In genomic region chr5:134275021-134275420, GRCm38 (mm10) we compare ENCODE assay signal across 13 mouse cellular contexts. TPM values are rescaled to one million over a fixed set of nuclear protein-coding genes. Genes with fewer than 3 reads are reported as not detected.
DNase-seq lines count a peak whose midpoint lies in the region; ATAC-seq and TF ChIP-seq lines count a peak whose summit lies in the region.
"Had no signal": no experiment of that assay in that cellular context is flagged by ENCODE, and none has a peak within 500 bp of the region (broad histone marks: within the 10 kb centered on the region; RNA-seq: fewer than 3 reads in every experiment).

No protein-coding gene starts in this region.

- TF ChIP-seq CTCF in gastrocnemius, adult 2 months (IDR thresholded peaks at IDR 0.05): peak; percentile 2; the same call in 1 of the 2 replicates
- peak; percentile 18; the same call in 1 of the 2 replicates for TF ChIP-seq CTCF in liver, adult 2 months (IDR thresholded peaks at IDR 0.05; ENCODE audit: low read depth, low read length)
- TF ChIP-seq CTCF in midbrain, postnatal 0 days (IDR thresholded peaks at IDR 0.05): no peak

- intact Hi-C loops in gastrocnemius, adult 2 months (cut with DNase I): no loop called here
- intact Hi-C loops in heart, postnatal 36 days (cut with DNase I): loop anchor here (5.0 kb wide), 1 partner anchor 67 kb away; no protein-coding TSS in a partner anchor

- H3K9ac ChIP-seq in liver, adult 2 months (ENCODE audit: low read depth, low read length): no peak overlapping the region
- no peak overlapping the region for H3K9ac ChIP-seq in liver, embryonic 12.5 days
- no peak overlapping the region for H3K9ac ChIP-seq in midbrain, postnatal 0 days (replicated peaks; ENCODE audit: low read length, poor library complexity, severe bottlenecking)
- H3K9ac ChIP-seq: liver, postnatal 0 days; neural tube, embryonic 15.5 days had no signal

- ATAC-seq in liver, embryonic 12.5 days: no peak
- no peak for ATAC-seq in midbrain, postnatal 0 days (ENCODE audit: low FRiP score)
- ATAC-seq: liver, postnatal 0 days had no signal

- peaks cover 4% of the 10 kb centered on the region; the same call in 1 of the 2 replicates for H3K4me1 ChIP-seq in liver, adult 2 months (ENCODE audit: control insufficient read depth, insufficient read depth, low read length)
- H3K4me1 ChIP-seq in liver, embryonic 12.5 days: no peaks in the 10 kb centered on the region; the same call in 1 of the 2 replicates
- no peaks in the 10 kb centered on the region for H3K4me1 ChIP-seq in midbrain, postnatal 0 days (ENCODE audit: insufficient read depth, low read length)
- H3K4me1 ChIP-seq: neural tube, embryonic 15.5 days had no signal

- H3K4me2 ChIP-seq in liver, embryonic 12.5 days: no peak overlapping the region
- no peak overlapping the region for H3K4me2 ChIP-seq in midbrain, postnatal 0 days (ENCODE audit: low read depth, low read length, poor library complexity, severe bottlenecking)
- H3K4me2 ChIP-seq: neural tube, embryonic 15.5 days had no signal

- WGBS in liver, adult 2 months: 39% methylated on average over 11 of the region's 11 CpGs
- WGBS in liver, embryonic 12.5 days (ENCODE audit: insufficient replicate concordance): 83% methylated on average over 11 of the region's 11 CpGs
- 88% methylated on average over 11 of the region's 11 CpGs for WGBS in midbrain, postnatal 0 days

- no peak for TF ChIP-seq POLR2A in liver, adult 2 months (IDR thresholded peaks at IDR 0.05; ENCODE audit: extremely low read depth, insufficient read depth, low read length)

- no peaks in the 10 kb centered on the region for H3K9me3 ChIP-seq in liver, embryonic 12.5 days (replicated peaks)
- no peaks in the 10 kb centered on the region for H3K9me3 ChIP-seq in midbrain, postnatal 0 days (ENCODE audit: low read length)
- H3K9me3 ChIP-seq: G1E; neural tube, embryonic 15.5 days had no signal

- H3K79me2 ChIP-seq in liver, adult 2 months (ENCODE audit: control insufficient read depth, insufficient read depth, low read length): no peaks in the 10 kb centered on the region

- peak overlapping the region; percentile 63 for H3K27ac ChIP-seq in gastrocnemius, adult 2 months
- no peak overlapping the region for H3K27ac ChIP-seq in liver, adult 2 months (replicated peaks; ENCODE audit: insufficient read depth, low read depth, low read length)
- no peak overlapping the region for H3K27ac ChIP-seq in liver, embryonic 12.5 days
- no peak overlapping the region for H3K27ac ChIP-seq in midbrain, postnatal 0 days (ENCODE audit: low read depth, low read length)
- H3K27ac ChIP-seq: neural tube, embryonic 15.5 days had no signal

- no peaks in the 10 kb centered on the region for H3K27me3 ChIP-seq in liver, adult 2 months (ENCODE audit: control insufficient read depth, insufficient read depth, low read length)
- no peaks in the 10 kb centered on the region for H3K27me3 ChIP-seq in liver, embryonic 12.5 days (replicated peaks)
- no peaks in the 10 kb centered on the region for H3K27me3 ChIP-seq in midbrain, postnatal 0 days (ENCODE audit: insufficient read depth, low read length)
- H3K27me3 ChIP-seq: neural tube, embryonic 15.5 days had no signal

- DNase-seq in gastrocnemius, adult 2 months: peak; percentile 35
- DNase-seq in gastrocnemius, postnatal 10 days: no peak
- DNase-seq in liver, adult 2 months (ENCODE audit: extremely low read depth, low read depth, low spot score): peak; percentile 65
- DNase-seq in heart, postnatal 36 days: peak; percentile 19 to 27
- DNase-seq in right cerebral cortex, postnatal 4 days: peak; percentile 22
- no peak for DNase-seq in spleen, adult 18-20 months
- no peak for DNase-seq in midbrain, postnatal 0 days (ENCODE audit: low spot score)
- DNase-seq: adrenal gland, postnatal 36 days; cerebellum, adult 11-12 months; liver, postnatal 0 days had no signal

- H3K4me3 ChIP-seq in gastrocnemius, adult 2 months: no peak overlapping the region
- H3K4me3 ChIP-seq in liver, adult 2 months (ENCODE audit: insufficient read depth, low read depth, low read length): no peak overlapping the region
- no peak overlapping the region for H3K4me3 ChIP-seq in liver, embryonic 12.5 days
- H3K4me3 ChIP-seq in midbrain, postnatal 0 days (ENCODE audit: low read depth, low read length): no peak overlapping the region
- H3K4me3 ChIP-seq: neural tube, embryonic 15.5 days had no signal

- H3K36me3 ChIP-seq in liver, adult 2 months (ENCODE audit: control insufficient read depth, insufficient read depth, low read length): peaks cover 49% of the 10 kb centered on the region
- H3K36me3 ChIP-seq in liver, embryonic 12.5 days: peaks cover 95% of the 10 kb centered on the region
- H3K36me3 ChIP-seq in midbrain, postnatal 0 days (ENCODE audit: insufficient read depth, low read length): peaks cover 63% of the 10 kb centered on the region

RNA-seq across cellular contexts. Expression of gene Gtf2i, which starts 39.5 kb away (rescaled TPM):
- total RNA-seq in gastrocnemius, adult 2 months (2021): 100 to 1,000 TPM; 103 to 122 TPM
- total RNA-seq in gastrocnemius, postnatal 10 days (2021): 100 to 1,000 TPM; 131 to 156 TPM
- 54.2 and 58.3 TPM in 2 replicates for total RNA-seq in liver, adult 2 months (2014; rRNA removed)
- polyA plus RNA-seq in liver, adult 2 months (2012; rRNA removed): 31.7 and 37.9 TPM in 2 replicates
- 65.4 and 65.6 TPM in 2 replicates for polyA plus RNA-seq in liver, embryonic 12.5 days (2016; fragmentation: Nextera tagmentation; extraction: Ambion mirVana)
- 100 to 1,000 TPM; 201 to 208 TPM for total RNA-seq in heart, postnatal 36 days (2021)
- 96.4 and 104 TPM in 2 replicates for total RNA-seq in midbrain, postnatal 0 days (2014; rRNA removed)
- 74.6 and 77.2 TPM in 2 replicates for polyA plus RNA-seq in midbrain, postnatal 0 days (2015; fragmentation: Nextera tagmentation; extraction: Ambion mirVana)

RNA-seq across cellular contexts. Expression of gene Ncf1, which starts 45.6 kb away (rescaled TPM):
- total RNA-seq in gastrocnemius, adult 2 months (2021): 1 to 10 TPM; 1.0 to 3.8 TPM
- total RNA-seq in gastrocnemius, postnatal 10 days (2021): 1 to 10 TPM; 3.4 to 4.7 TPM
- 2.9 and 4.3 TPM in 2 replicates for total RNA-seq in liver, adult 2 months (2014; rRNA removed)
- 2.2 and 3.3 TPM in 2 replicates for polyA plus RNA-seq in liver, adult 2 months (2012; rRNA removed)
- polyA plus RNA-seq in liver, embryonic 12.5 days (2016; fragmentation: Nextera tagmentation; extraction: Ambion mirVana): 8.4 and 9.2 TPM in 2 replicates
- total RNA-seq in heart, postnatal 36 days (2021): 1 to 10 TPM; 6.3 to 6.8 TPM
- 4.3 and 9.2 TPM in 2 replicates for total RNA-seq in midbrain, postnatal 0 days (2014; rRNA removed)
- polyA plus RNA-seq in midbrain, postnatal 0 days (2015; fragmentation: Nextera tagmentation; extraction: Ambion mirVana): 2.1 and 2.2 TPM in 2 replicates

Comparison
In these comparisons a context has a peak if more than half of its experiments do, and no peak if none do; other contexts are left out.
1. DNase-seq: peak in gastrocnemius, adult 2 months (single experiment), liver, adult 2 months (single experiment), heart, postnatal 36 days (2 of 2) and right cerebral cortex, postnatal 4 days (single experiment); none in gastrocnemius, postnatal 10 days (single experiment), spleen, adult 18-20 months (0 of 2) and midbrain, postnatal 0 days (single experiment).